Mouse (Mus musculus) liver, embryonic 16.5 days (tissue): ENCODE measurements around the gene Slc39a12. TPM values are rescaled to one million over a fixed set of nuclear protein-coding genes. Genes with fewer than 3 reads are reported as not detected.

Experiments used
- ATAC-seq: fragments of 200-750 bp; cut with Nextera tagmentation; 2 replicates; pipeline ENCODE4 v1.8.0; 2017; ENCODE audit warnings: low read depth, mild to moderate bottlenecking, moderate number of reproducible peaks, moderate library complexity
- H3K27ac ChIP-seq: fragments of 300-500 bp; sonication (generic); 2 replicates; pipeline ENCODE4 v1.5.1; 2014; ENCODE audit warnings: mild to moderate bottlenecking, low read length
- H3K27me3 ChIP-seq: fragments of 300-500 bp; sonication (generic); 2 replicates; pipeline ENCODE4 v1.6.1; 2014; ENCODE audit warnings: low read depth, low read length, mixed read lengths; ENCODE audit not compliant: control insufficient read depth, insufficient read depth
- H3K36me3 ChIP-seq: fragments of 300-500 bp; sonication (generic); 2 replicates; pipeline ENCODE4 v1.6.1; 2014; ENCODE audit warnings: mild to moderate bottlenecking; ENCODE audit not compliant: control insufficient read depth, insufficient read depth
- H3K4me1 ChIP-seq: fragments of 300-500 bp; sonication (generic); 2 replicates; pipeline ENCODE4 v1.6.1; 2014; ENCODE audit warnings: low read depth, low read length, mixed read lengths; ENCODE audit not compliant: control insufficient read depth
- H3K4me2 ChIP-seq: fragments of 300-500 bp; sonication (generic); 2 replicates; pipeline ENCODE4 v1.6.1; 2014; ENCODE audit warnings: low read depth, low read length, mixed read lengths
- H3K4me3 ChIP-seq: fragments of 300-500 bp; sonication (generic); 2 replicates; pipeline ENCODE4 v1.5.1; 2014; ENCODE audit warnings: low read depth, mild to moderate bottlenecking, low read length
- H3K9ac ChIP-seq: fragments of 300-500 bp; sonication (generic); 2 replicates; pipeline ENCODE4 v1.6.1; 2014; ENCODE audit warnings: low read depth, low read length
- H3K9me3 ChIP-seq: fragments of 300-500 bp; sonication (generic); replicated peaks from 2 replicates; pipeline ENCODE4 v1.6.1; 2016; ENCODE audit warnings: low read length; ENCODE audit not compliant: control insufficient read depth
- WGBS: fragments of 180-500 bp; shearing (Covaris S2); extraction: QIAGEN DNeasy Blood & Tissue Kit; methylation state at CpG from one replicate; pipeline ENCODE4 v1.1.7; 2014; ENCODE audit not compliant: insufficient replicate concordance; 5-methylcytosine and 5-hydroxymethylcytosine counted together
- polyA plus RNA-seq: library from polyadenylated mRNA; unstranded; fragments of >200 nt; fragmentation: Nextera tagmentation; extraction: Ambion mirVana; gene quantifications from 2 replicates; pipeline ENCODE4 v1.2.1, GENCODE M21; 2015

Slc39a12 gene
- 0.05 TPM in 1 of 2 replicates, not detected in the other for polyA plus RNA-seq

- H3K4me2 ChIP-seq, result no peak within 1 kb of the TSS
- ATAC-seq, result no peak
- no peak within 1 kb of the TSS for H3K4me3 ChIP-seq
- H3K27ac ChIP-seq, result no peak within 1 kb of the TSS
- no peaks in the 10 kb centered on the region for H3K36me3 ChIP-seq
- H3K9me3 ChIP-seq, result no peaks in the 10 kb centered on the region
- H3K4me1 ChIP-seq, result no peaks in the 10 kb centered on the region
- H3K9ac ChIP-seq, result no peak within 1 kb of the TSS
- 55% methylated on average over 5 of the region's 5 CpGs for WGBS
- H3K27me3 ChIP-seq, result no peaks in the 10 kb centered on the region
Observed at GRCm38 (mm10) chr2:14388162-14388561, at the start of gene Slc39a12. TSS of gene Slc39a12 (plus strand) at chr2:14388316.

- no peaks in the 10 kb centered on the region for H3K4me1 ChIP-seq
- H3K4me3 ChIP-seq, result no peak overlapping the region
- H3K9me3 ChIP-seq, result no peaks in the 10 kb centered on the region
- 61% methylated on average over 14 of the region's 14 CpGs for WGBS
- no peak overlapping the region for H3K4me2 ChIP-seq
- no peak overlapping the region for H3K27ac ChIP-seq
- ATAC-seq, result no peak
- H3K36me3 ChIP-seq, result no peaks in the 10 kb centered on the region
- H3K27me3 ChIP-seq, result no peaks in the 10 kb centered on the region
- no peak overlapping the region for H3K9ac ChIP-seq
Observed at GRCm38 (mm10) chr2:14341652-14342308, 46.3 kb upstream of the Slc39a12 start.

GRCm38 (mm10) chr2:14342309-14342839 is 45.7 kb upstream of the Slc39a12 start:
- ATAC-seq, result no peak

DNA sequence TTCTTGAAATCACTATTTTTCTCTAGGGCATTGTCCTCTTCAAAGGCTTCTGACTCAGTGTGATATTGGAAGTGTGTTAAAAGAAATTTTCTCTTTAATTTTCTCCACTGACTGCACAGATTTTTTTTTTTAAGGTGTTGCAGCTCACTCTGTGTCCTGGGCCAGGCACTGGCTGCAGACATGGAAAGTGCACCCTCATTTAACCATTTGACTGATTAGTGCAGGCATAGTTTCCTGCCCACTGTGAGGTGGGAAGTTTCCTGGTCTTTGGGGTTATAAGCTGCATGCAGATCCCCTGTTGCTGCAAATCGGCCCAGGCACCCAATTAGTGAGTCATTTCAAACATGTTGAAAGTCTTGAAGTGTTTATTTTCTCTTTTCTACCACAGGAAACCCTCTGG is 740 bp downstream of the Slc39a12 start:
- Histone ChIP-seq H3K9ac (no peak overlapping the region), H3K4me3 (no peak overlapping the region), H3K27me3 (no peaks in the 10 kb centered on the region), H3K9me3 (no peaks in the 10 kb centered on the region), H3K36me3 (no peaks in the 10 kb centered on the region), H3K4me2 (no peak overlapping the region), H3K4me1 (no peaks in the 10 kb centered on the region), H3K27ac (no peak overlapping the region)
- 14% methylated on average over 1 of the region's 1 CpGs for WGBS
- ATAC-seq, result no peak

More at GRCm38 (mm10) chr2:14342309-14342839, 45.7 kb upstream of the Slc39a12 start:
- Histone ChIP-seq H3K9ac (no peak overlapping the region), H3K27ac (no peak overlapping the region), H3K4me2 (no peak overlapping the region), H3K36me3 (no peaks in the 10 kb centered on the region), H3K27me3 (no peaks in the 10 kb centered on the region), H3K9me3 (no peaks in the 10 kb centered on the region), H3K4me3 (no peak overlapping the region), H3K4me1 (no peaks in the 10 kb centered on the region)
- WGBS, result 66% methylated on average over 8 of the region's 8 CpGs

DNA sequence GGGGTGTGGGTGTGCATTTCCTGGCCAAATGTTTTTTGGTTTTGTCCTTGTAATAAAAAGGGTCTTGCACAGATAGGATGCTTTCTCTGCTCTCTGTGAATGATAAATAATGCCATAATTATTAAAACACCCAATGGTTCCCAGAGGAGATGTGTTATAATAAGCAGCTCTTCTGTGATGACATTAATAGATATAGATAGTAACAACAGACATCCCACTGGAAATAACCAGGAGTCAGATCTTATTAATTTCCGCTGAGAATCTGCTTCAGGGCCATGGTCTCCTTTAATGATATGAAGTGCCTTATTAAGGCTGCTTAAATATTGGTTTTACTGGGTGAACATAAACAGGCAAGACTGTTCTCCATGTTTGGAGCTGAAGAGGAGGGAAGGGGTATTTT is 2.8 kb downstream of the Slc39a12 start:
- H3K36me3 ChIP-seq, result no peaks in the 10 kb centered on the region
- H3K4me3 ChIP-seq, result no peak overlapping the region
- no peaks in the 10 kb centered on the region for H3K27me3 ChIP-seq
- no peak overlapping the region for H3K4me2 ChIP-seq
- no peak overlapping the region for H3K27ac ChIP-seq
- WGBS, result 69% methylated on average over 1 of the region's 1 CpGs
- no peaks in the 10 kb centered on the region for H3K9me3 ChIP-seq
- H3K9ac ChIP-seq, result no peak overlapping the region
- ATAC-seq, result no peak
- H3K4me1 ChIP-seq, result no peaks in the 10 kb centered on the region

DNA sequence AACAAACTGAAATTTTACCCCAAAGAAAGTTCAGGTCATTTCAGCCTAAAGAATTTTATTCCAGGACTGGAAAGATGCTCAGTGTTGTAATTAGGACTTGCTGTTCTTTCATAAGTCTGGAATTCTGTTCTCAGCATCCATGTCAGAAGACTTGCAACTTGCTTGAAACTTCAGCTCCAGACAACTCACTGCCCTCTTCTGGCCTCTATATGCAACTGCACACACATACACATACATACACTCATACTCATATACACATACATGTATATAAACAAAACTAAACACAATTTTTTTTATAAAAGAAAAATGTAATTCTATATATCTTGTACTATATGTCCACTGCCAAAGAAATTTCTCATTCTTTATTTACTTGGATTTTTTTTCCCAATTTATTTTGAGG is 14.9 kb downstream of the Slc39a12 start:
- Histone ChIP-seq H3K36me3 (no peaks in the 10 kb centered on the region), H3K4me2 (no peak overlapping the region), H3K9me3 (no peaks in the 10 kb centered on the region), H3K4me1 (no peaks in the 10 kb centered on the region), H3K27me3 (no peaks in the 10 kb centered on the region), H3K9ac (no peak overlapping the region), H3K27ac (no peak overlapping the region), H3K4me3 (no peak overlapping the region)
- no peak for ATAC-seq

GRCm38 (mm10) chr2:14428987-14429386 is 40.9 kb downstream of the Slc39a12 start:
- WGBS, result 54% methylated on average over 2 of the region's 2 CpGs

GRCm38 (mm10) chr2:14447322-14447721 is 59.2 kb downstream of the Slc39a12 start:
- H3K36me3 ChIP-seq, result no peaks in the 10 kb centered on the region
- no peaks in the 10 kb centered on the region for H3K27me3 ChIP-seq
- no peak for ATAC-seq
- no peak overlapping the region for H3K9ac ChIP-seq
- H3K4me2 ChIP-seq, result no peak overlapping the region
- no peaks in the 10 kb centered on the region for H3K9me3 ChIP-seq
- H3K4me3 ChIP-seq, result no peak overlapping the region
- H3K4me1 ChIP-seq, result no peaks in the 10 kb centered on the region
- no peak overlapping the region for H3K27ac ChIP-seq
- 55% methylated on average over 1 of the region's 1 CpGs for WGBS

More at GRCm38 (mm10) chr2:14428987-14429386, 40.9 kb downstream of the Slc39a12 start:
- Histone ChIP-seq H3K4me1 (no peaks in the 10 kb centered on the region), H3K9ac (no peak overlapping the region), H3K4me2 (no peak overlapping the region), H3K9me3 (no peaks in the 10 kb centered on the region), H3K27me3 (no peaks in the 10 kb centered on the region), H3K27ac (no peak overlapping the region), H3K4me3 (no peak overlapping the region), H3K36me3 (no peaks in the 10 kb centered on the region)
- no peak for ATAC-seq

DNA sequence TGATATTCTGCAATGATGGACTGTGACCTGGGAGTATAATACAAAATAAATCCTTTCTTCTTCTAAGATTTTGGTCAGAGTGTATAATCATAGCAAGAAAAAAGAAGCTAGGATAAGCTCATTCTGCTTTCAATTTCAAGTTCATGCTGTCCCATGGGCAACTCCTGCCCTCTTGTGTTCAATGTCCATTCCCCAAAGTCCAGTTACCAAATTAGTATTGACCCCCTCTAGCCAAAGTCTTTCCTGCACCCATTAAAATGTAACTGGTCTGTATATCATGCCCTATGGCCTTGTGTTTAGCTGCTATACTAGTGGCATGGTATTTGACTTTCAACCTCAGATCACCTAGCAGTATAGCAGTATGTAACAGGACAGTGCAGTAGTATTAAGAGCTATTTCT is 62.8 kb downstream of the Slc39a12 start:
- Histone ChIP-seq H3K27me3 (no peaks in the 10 kb centered on the region), H3K4me1 (no peaks in the 10 kb centered on the region), H3K9ac (no peak overlapping the region), H3K4me3 (no peak overlapping the region), H3K9me3 (no peaks in the 10 kb centered on the region), H3K27ac (no peak overlapping the region), H3K4me2 (no peak overlapping the region), H3K36me3 (no peaks in the 10 kb centered on the region)
- no peak for ATAC-seq
